Mouse (Mus musculus): ENCODE data around the gene Casd1. TPM values are rescaled to one million over a fixed set of nuclear protein-coding genes. Genes with fewer than 3 reads are reported as not detected.

Gene Casd1
- polyA plus RNA-seq, 1 experiment from 2014 or later = 9.7 TPM

DNA sequence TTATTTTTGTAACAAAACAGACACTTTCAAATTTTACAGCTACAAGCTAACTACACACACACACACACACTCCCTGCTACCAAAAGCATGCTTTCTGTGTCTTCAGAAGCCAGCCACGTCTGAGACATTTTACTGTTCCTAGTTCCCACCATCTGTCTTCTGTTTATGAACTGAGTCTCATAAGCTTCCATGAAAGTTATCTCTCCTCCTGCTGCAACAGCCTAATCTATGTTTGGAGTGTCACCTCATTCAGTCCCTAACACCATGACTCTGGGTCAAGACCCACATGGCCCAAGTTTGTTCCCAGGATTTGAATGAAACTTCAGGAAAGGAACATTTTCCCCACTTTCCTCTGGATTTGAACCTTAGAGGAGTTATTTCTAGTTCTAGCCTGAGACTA, 38.2 kb upstream of the Casd1 start:
- Histone ChIP-seq H3K27me3 (ENCODE audit: control insufficient read depth, insufficient read depth, low read length) (no peaks in the 10 kb centered on the region), H3K4me2 (replicated peaks; ENCODE audit: low read depth) (no peak overlapping the region), H3K4me1 (replicated peaks; ENCODE audit: control insufficient read depth, insufficient read depth) (no peaks in the 10 kb centered on the region; the same call in 1 of the 2 replicates), H3K36me3 (ENCODE audit: control insufficient read depth, insufficient read depth, low read length) (no peaks in the 10 kb centered on the region), H3K4me3 (ENCODE audit: low read depth, low read length) (no peak overlapping the region), H3K27ac (replicated peaks) (no peak overlapping the region), H3K9ac (ENCODE audit: low read length) (no peak overlapping the region), H3K9me3 (ENCODE audit: control insufficient read depth, low read length) (no peaks in the 10 kb centered on the region)
- TF ChIP-seq CTCF (IDR thresholded peaks at IDR 0.05; ENCODE audit: low read depth) = no peak
- 57% methylated on average over 1 of the region's 1 CpGs for WGBS
- ATAC-seq (ENCODE audit: low FRiP score, low TSS enrichment) = no peak
- no peak for DNase-seq (ENCODE audit: low spot score)

DNA sequence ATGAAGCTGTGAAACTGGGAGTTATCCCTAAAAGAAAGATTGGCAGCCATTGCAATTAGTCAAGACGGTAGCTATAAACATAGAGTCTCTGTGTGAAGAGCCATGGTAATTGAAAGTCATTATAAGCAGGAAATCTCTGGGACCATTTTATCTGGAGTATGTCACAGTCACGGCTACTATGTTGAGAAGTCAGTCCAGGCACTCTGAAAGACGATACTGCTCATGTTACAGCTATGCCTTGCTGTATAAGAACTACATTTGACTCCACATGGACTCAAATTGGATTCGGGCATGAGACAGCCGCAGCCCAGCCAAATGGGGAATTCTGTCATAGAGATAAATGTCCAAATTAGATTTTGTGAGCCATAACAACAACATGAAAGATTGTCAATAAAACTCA, 37.2 kb upstream of the Casd1 start:
- 74% methylated on average over 5 of the region's 5 CpGs for WGBS

DNA sequence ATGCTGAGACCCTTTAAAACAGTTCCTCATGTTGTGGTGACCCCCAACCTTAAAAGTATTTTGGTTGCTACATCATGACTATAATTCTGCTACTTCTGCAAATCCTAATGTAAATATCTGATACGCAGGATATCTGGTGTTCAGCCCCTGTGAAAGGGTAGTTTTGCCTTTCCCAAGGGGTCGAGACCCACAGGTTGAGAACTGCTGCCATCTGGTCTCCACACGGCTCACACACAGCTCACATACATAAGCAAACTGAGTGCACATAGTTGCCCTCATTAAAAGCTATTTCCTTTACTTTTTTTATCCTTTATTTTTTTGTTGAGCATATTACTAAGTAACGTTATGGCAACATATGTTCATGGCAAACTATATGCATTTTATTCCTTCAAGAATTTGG, 30.2 kb upstream of the Casd1 start:
- TF ChIP-seq EP300 (optimal IDR thresholded peaks at IDR 0.05) (no peak), CTCF (IDR thresholded peaks at IDR 0.05; ENCODE audit: low read depth) (no peak)
- ATAC-seq (ENCODE audit: low FRiP score, low TSS enrichment) = no peak
- H3K4me1 ChIP-seq (replicated peaks; ENCODE audit: control insufficient read depth, insufficient read depth) = no peaks in the 10 kb centered on the region
- H3K36me3 ChIP-seq (ENCODE audit: control insufficient read depth, insufficient read depth, low read length) = no peaks in the 10 kb centered on the region
- 45% methylated on average over 4 of the region's 4 CpGs for WGBS
- no peaks in the 10 kb centered on the region for H3K27me3 ChIP-seq (ENCODE audit: control insufficient read depth, insufficient read depth, low read length)
- H3K4me2 ChIP-seq (replicated peaks; ENCODE audit: low read depth) = no peak overlapping the region
- no peak for DNase-seq (ENCODE audit: low spot score)
- H3K4me3 ChIP-seq (ENCODE audit: low read depth, low read length) = no peak overlapping the region
- H3K27ac ChIP-seq (replicated peaks) = no peak overlapping the region
- H3K9me3 ChIP-seq (ENCODE audit: control insufficient read depth, low read length) = no peaks in the 10 kb centered on the region
- no peak overlapping the region for H3K9ac ChIP-seq (ENCODE audit: low read length)

More for the DNA sequence above, 37.2 kb upstream of the Casd1 start:
- Histone ChIP-seq H3K4me1 (replicated peaks; ENCODE audit: control insufficient read depth, insufficient read depth) (no peaks in the 10 kb centered on the region; the same call in 1 of the 2 replicates), H3K4me3 (ENCODE audit: low read depth, low read length) (no peak overlapping the region), H3K27me3 (ENCODE audit: control insufficient read depth, insufficient read depth, low read length) (no peaks in the 10 kb centered on the region), H3K36me3 (ENCODE audit: control insufficient read depth, insufficient read depth, low read length) (no peaks in the 10 kb centered on the region), H3K4me2 (replicated peaks; ENCODE audit: low read depth) (no peak overlapping the region), H3K9me3 (ENCODE audit: control insufficient read depth, low read length) (no peaks in the 10 kb centered on the region), H3K9ac (ENCODE audit: low read length) (no peak overlapping the region), H3K27ac (replicated peaks) (no peak overlapping the region)
- DNase-seq (ENCODE audit: low spot score) (no peak), ATAC-seq (ENCODE audit: low FRiP score, low TSS enrichment) (no peak)
- no peak for TF ChIP-seq CTCF (IDR thresholded peaks at IDR 0.05; ENCODE audit: low read depth)
- no peak for TF ChIP-seq EP300 (optimal IDR thresholded peaks at IDR 0.05)

DNA sequence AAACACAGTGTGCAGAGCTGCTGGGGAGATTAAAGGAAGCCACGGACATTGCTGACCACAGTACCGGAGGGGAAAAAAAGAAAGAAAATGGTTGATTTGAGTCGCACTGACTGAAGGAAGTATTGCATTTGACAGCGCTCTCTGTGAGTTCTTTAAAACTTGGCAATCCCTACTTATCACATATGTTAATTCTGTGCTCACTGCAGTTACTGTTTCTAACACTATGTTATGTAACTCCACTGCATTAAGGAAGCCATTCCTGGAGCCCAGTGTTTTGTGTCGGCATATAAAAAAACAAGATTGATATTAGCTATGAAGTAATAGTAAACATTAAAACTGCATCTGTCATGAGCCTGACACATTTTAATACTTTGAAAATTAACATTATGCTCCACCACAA, 22.9 kb upstream of the Casd1 start:
- H3K4me3 ChIP-seq (ENCODE audit: low read depth, low read length) = no peak overlapping the region
- 37% methylated on average over 5 of the region's 5 CpGs for WGBS
- no peak overlapping the region for H3K9ac ChIP-seq (ENCODE audit: low read length)
- H3K27me3 ChIP-seq (ENCODE audit: control insufficient read depth, insufficient read depth, low read length) = no peaks in the 10 kb centered on the region
- ATAC-seq (ENCODE audit: low FRiP score, low TSS enrichment) = no peak
- H3K27ac ChIP-seq (replicated peaks) = no peak overlapping the region
- no peak for TF ChIP-seq EP300 (optimal IDR thresholded peaks at IDR 0.05)
- no peak for TF ChIP-seq CTCF (IDR thresholded peaks at IDR 0.05; ENCODE audit: low read depth)
- H3K36me3 ChIP-seq (ENCODE audit: control insufficient read depth, insufficient read depth, low read length) = no peaks in the 10 kb centered on the region
- no peaks in the 10 kb centered on the region for H3K9me3 ChIP-seq (ENCODE audit: control insufficient read depth, low read length)
- no peak overlapping the region for H3K4me2 ChIP-seq (replicated peaks; ENCODE audit: low read depth)
- H3K4me1 ChIP-seq (replicated peaks; ENCODE audit: control insufficient read depth, insufficient read depth) = no peaks in the 10 kb centered on the region
- no peak for DNase-seq (ENCODE audit: low spot score)

DNA sequence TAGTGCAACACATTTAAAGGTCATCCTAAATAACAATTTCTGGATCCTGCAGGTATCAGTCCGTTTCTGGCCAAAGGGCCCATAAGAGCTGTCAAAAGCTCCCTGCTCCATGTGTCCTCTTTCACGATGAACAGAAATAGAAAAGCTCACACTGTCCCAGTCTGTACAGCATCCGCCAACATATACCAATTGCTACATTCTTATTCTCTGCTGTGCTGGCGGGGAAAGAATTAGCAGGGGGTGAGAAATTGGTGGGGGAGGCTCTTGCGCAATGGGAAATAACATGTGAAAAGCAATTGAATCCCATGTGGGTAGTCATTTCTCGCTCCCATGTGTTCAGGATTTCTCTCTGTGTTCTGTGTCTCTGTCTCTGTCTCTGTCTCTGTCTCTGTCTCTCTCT, 22.3 kb upstream of the Casd1 start:
- no peaks in the 10 kb centered on the region for H3K4me1 ChIP-seq (replicated peaks; ENCODE audit: control insufficient read depth, insufficient read depth)
- no peak overlapping the region for H3K4me2 ChIP-seq (replicated peaks; ENCODE audit: low read depth)
- no peak for TF ChIP-seq EP300 (optimal IDR thresholded peaks at IDR 0.05)
- no peak for TF ChIP-seq CTCF (IDR thresholded peaks at IDR 0.05; ENCODE audit: low read depth)
- no peaks in the 10 kb centered on the region for H3K9me3 ChIP-seq (ENCODE audit: control insufficient read depth, low read length)
- H3K27ac ChIP-seq (replicated peaks) = no peak overlapping the region
- 76% methylated on average over 6 of the region's 6 CpGs for WGBS
- ATAC-seq (ENCODE audit: low FRiP score, low TSS enrichment) (no peak), DNase-seq (ENCODE audit: low spot score) (no peak)
- H3K36me3 ChIP-seq (ENCODE audit: control insufficient read depth, insufficient read depth, low read length) = no peaks in the 10 kb centered on the region
- no peak overlapping the region for H3K9ac ChIP-seq (ENCODE audit: low read length)
- no peaks in the 10 kb centered on the region for H3K27me3 ChIP-seq (ENCODE audit: control insufficient read depth, insufficient read depth, low read length)
- H3K4me3 ChIP-seq (ENCODE audit: low read depth, low read length) = no peak overlapping the region

DNA sequence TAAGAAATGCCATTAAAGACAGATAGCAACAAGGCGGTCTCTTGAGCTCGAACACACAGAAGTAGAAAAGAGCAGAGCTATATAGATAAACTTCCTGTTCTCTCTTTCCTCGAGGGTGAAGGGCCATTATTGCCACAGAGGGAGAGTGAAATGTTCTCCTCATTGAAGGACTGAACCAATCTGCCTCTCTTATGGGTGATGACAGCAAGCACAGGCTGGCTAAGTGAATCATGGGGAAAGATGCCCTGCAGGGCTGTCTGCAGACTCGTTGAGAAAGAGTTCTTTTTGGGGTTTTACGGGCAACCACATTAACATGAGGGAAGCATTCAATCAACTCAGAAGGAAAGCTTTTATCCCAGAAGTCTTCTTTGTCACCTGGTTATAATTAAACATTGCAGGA, 21.0 kb upstream of the Casd1 start:
- no peak for TF ChIP-seq CTCF (IDR thresholded peaks at IDR 0.05; ENCODE audit: low read depth)
- TF ChIP-seq EP300 (optimal IDR thresholded peaks at IDR 0.05) = no peak
- Histone ChIP-seq H3K4me2 (replicated peaks; ENCODE audit: low read depth) (no peak overlapping the region), H3K9me3 (ENCODE audit: control insufficient read depth, low read length) (no peaks in the 10 kb centered on the region), H3K4me1 (replicated peaks; ENCODE audit: control insufficient read depth, insufficient read depth) (no peaks in the 10 kb centered on the region), H3K27ac (replicated peaks) (no peak overlapping the region), H3K27me3 (ENCODE audit: control insufficient read depth, insufficient read depth, low read length) (no peaks in the 10 kb centered on the region), H3K9ac (ENCODE audit: low read length) (no peak overlapping the region), H3K36me3 (ENCODE audit: control insufficient read depth, insufficient read depth, low read length) (no peaks in the 10 kb centered on the region), H3K4me3 (ENCODE audit: low read depth, low read length) (no peak overlapping the region)
- ATAC-seq (ENCODE audit: low FRiP score, low TSS enrichment) = no peak
- WGBS = 54% methylated on average over 5 of the region's 5 CpGs
- DNase-seq (ENCODE audit: low spot score) = no peak
